Mouse (Mus musculus) megakaryocyte, embryonic 14.5 days (primary cell): Measurements from ENCODE around the gene Gpr179.

Source experiments
- FLI1 ChIP-seq: IDR thresholded peaks from 2 replicates; pipeline ENCODE4 v1.6.1; 2012; ENCODE audit warnings: low read length, inconsistent platforms, mixed read lengths
- GATA1 ChIP-seq: IDR thresholded peaks from 3 replicates; pipeline ENCODE4 v1.6.1; 2012; ENCODE audit warnings: mixed read lengths, low read length, inconsistent platforms, borderline replicate concordance

DNA sequence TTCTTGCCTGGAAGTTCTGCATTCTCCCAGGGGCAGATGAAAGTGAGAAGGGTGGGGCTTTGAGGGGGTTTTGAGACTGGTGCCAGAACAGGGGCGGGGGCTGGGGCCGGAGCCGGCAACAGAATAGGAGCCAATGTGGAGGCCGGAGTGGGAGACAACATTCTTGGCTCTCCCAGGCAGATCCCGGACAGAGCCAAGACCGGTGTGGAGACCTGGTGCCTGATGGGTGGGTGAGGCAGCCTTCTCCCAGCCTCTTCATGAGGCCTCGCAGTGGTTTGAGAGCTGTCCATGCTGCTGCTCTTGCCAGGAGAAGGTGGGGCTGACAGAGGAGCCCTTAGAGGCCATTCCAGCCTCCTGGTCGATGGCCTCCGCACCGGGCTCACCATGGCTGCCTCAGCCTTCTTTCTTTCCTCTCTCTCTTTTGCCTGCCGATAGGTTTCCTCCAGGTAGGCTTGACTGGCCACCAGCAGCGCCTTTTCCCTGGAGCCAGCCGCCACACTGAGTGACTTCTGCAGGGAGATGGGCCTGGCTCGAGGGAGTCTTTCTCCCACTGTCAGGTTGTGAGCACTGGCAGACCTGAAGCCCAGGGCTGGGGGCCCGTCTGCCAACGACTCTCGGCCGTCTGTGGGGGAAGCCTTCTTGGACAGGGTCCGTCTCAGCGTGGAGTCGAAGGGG, 13.4 kb downstream of the Gpr179 start:
- TF ChIP-seq GATA1 (no peak), FLI1 (no peak)
